Mouse (Mus musculus) myocyte (in vitro differentiated cells): ENCODE data around the gene Pdzd4.

Source experiments
- POLR2A ChIP-seq: IDR thresholded peaks from one replicate; pipeline ENCODE4 v1.6.1; 2011; ENCODE audit warnings: low read depth, mild to moderate bottlenecking, control low read depth, moderate library complexity; ENCODE audit not compliant: insufficient read length
- TCF12 ChIP-seq: IDR thresholded peaks from one replicate; pipeline ENCODE4 v1.6.1; 2011; ENCODE audit warnings: mild to moderate bottlenecking, control low read depth; ENCODE audit not compliant: poor library complexity, insufficient read depth, severe bottlenecking

DNA sequence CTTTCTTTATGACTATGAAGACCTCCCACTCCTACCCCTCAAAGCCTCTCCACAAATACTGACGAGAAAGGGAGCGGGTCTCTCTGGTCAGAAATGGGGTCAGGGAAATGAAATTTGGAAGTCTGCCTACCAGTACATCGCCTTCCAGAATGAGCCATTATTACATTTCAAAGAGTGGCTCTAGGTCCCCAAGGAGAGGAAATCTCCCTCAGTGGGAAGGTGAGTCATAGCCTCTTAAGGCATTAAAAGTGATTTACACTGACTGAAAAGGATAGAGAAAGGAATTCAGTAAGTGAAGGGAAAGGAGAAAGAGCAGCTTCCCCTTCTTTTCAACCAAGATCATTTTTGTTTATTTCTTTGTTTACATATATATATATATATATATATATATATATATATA lies 11.9 kb upstream of the Pdzd4 start:
- TF ChIP-seq TCF12 (no peak), POLR2A (no peak)
